ENCODE assay signal across 23 mouse cellular contexts in the genomic region with DNA sequence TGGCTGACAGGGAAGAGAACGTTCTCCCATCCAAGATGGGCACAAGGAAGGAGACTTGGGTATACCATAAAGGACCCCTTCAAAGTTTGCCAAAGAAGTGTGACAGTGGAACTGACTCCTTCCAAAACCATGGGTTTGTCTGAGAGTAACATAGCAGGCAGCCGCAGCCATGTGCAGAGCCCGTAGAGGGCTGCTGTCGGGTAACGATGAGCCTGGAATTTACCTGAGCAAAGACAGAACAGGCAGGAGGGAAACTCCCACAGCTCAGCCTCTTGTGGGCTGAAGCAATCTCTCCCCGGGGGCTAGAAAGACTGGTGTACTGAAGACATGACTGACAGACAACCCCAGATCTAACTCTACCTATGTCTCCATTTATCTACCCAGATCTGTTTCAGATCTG. TPM values are rescaled to one million over a fixed set of nuclear protein-coding genes. Genes with fewer than 3 reads are reported as not detected.
"Had no signal": no experiment of that assay in that cellular context is flagged by ENCODE, and none has a peak within 500 bp of the region (broad histone marks: within the 10 kb centered on the region; RNA-seq: fewer than 3 reads in every experiment).

No protein-coding gene starts in this region.

- H3K36me3 ChIP-seq: liver, embryonic 13.5 days; midbrain, embryonic 13.5 days; stomach, embryonic 15.5 days had no signal

- H3K27ac ChIP-seq: kidney, postnatal 0 days; layer of hippocampus, adult 2 months; left cerebral cortex, adult 2 months; liver, embryonic 13.5 days; midbrain, embryonic 13.5 days; stomach, embryonic 15.5 days had no signal

- H3K9me3 ChIP-seq: liver, embryonic 13.5 days; midbrain, embryonic 13.5 days; stomach, embryonic 15.5 days had no signal

- DNase-seq: kidney, adult 9 months; kidney, postnatal 25 days; layer of hippocampus, postnatal 36 days; liver, embryonic 13.5 days; lung, adult 2 months; lung, postnatal 14 days; lung, postnatal 4 days; right cerebral cortex, adult 18-20 months; right cerebral cortex, postnatal 14 days; right cerebral cortex, postnatal 4 days; thymus, postnatal 25 days had no signal

- H3K4me2 ChIP-seq: liver, embryonic 13.5 days; midbrain, embryonic 13.5 days; stomach, embryonic 15.5 days had no signal

- ATAC-seq: midbrain, embryonic 13.5 days had no signal

- H3K4me3 ChIP-seq: layer of hippocampus, adult 2 months; left cerebral cortex, adult 2 months; liver, embryonic 13.5 days; midbrain, embryonic 13.5 days; stomach, embryonic 15.5 days had no signal

- H3K9ac ChIP-seq: liver, embryonic 13.5 days; midbrain, embryonic 13.5 days; stomach, embryonic 15.5 days had no signal

- H3K27me3 ChIP-seq: liver, embryonic 13.5 days; midbrain, embryonic 13.5 days; stomach, embryonic 15.5 days had no signal

- H3K4me1 ChIP-seq: liver, embryonic 13.5 days; midbrain, embryonic 13.5 days; stomach, embryonic 15.5 days had no signal

RNA-seq across cellular contexts. Expression of gene Ccr6, which starts 24.4 kb away (rescaled TPM):
- total RNA-seq: layer of hippocampus, postnatal 36 days; left cerebral cortex, adult 2 months; left cerebral cortex, postnatal 10 days; liver, adult 2 months; midbrain, postnatal 0 days had no signal
- polyA plus RNA-seq: kidney, postnatal 0 days; limb, embryonic 11.5 days; limb, embryonic 14.5 days; midbrain, embryonic 13.5 days; midbrain, postnatal 0 days; neural tube, embryonic 11.5 days; neural tube, embryonic 14.5 days had no signal
